Mouse (Mus musculus) MEL (cell line): ENCODE measurements at regions not wholly inside any gene's neighbourhood (a gene's known extent, or its start where the extent isn't known, plus 50 kb on each side); places are given as distances from the start of the nearest gene placed in this dataset.

Experiments
- CHD2 ChIP-seq: IDR thresholded peaks from 2 replicates; pipeline ENCODE4 v1.6.1; 2011; ENCODE audit warnings: low read length, improper control_type of control experiment
- CTCF ChIP-seq, 3 experiments: IDR thresholded peaks in 2 of 3; conservative IDR thresholded peaks in 1 of 3; 2 replicates each; pipeline ENCODE4 v1.5.1; 2011 to 2012; ENCODE audit warnings: low read length in 3 of 3, low read depth in 2 of 3, mild to moderate bottlenecking in 2 of 3, improper control_type of control experiment in 1 of 3, inconsistent platforms in 1 of 3, mixed read lengths in 1 of 3, moderate library complexity in 1 of 3; ENCODE audit not compliant: control insufficient read depth in 1 of 3, insufficient read depth in 1 of 3, poor library complexity in 1 of 3, severe bottlenecking in 1 of 3
- E2F4 ChIP-seq: IDR thresholded peaks from 2 replicates; pipeline ENCODE4 v1.6.1; 2011; ENCODE audit warnings: low read depth, low read length, improper control_type of control experiment, borderline replicate concordance
- ETS1 ChIP-seq: IDR thresholded peaks from 2 replicates; pipeline ENCODE4 v1.6.1; 2012; ENCODE audit warnings: low read depth, mild to moderate bottlenecking, inconsistent platforms, low read length, improper control_type of control experiment, moderate library complexity
- JUND ChIP-seq: IDR thresholded peaks from 2 replicates; pipeline ENCODE4 v1.6.1; 2011; ENCODE audit warnings: low read depth, mild to moderate bottlenecking, improper control_type of control experiment, low read length
- MEF2A ChIP-seq: IDR thresholded peaks from 2 replicates; pipeline ENCODE4 v1.6.1; 2014; ENCODE audit warnings: low read depth, mild to moderate bottlenecking, inconsistent platforms, low read length, improper control_type of control experiment; ENCODE audit not compliant: poor library complexity, insufficient replicate concordance, severe bottlenecking; ENCODE audit errors: extremely low read depth
- MXI1 ChIP-seq: IDR thresholded peaks from 2 replicates; pipeline ENCODE4 v1.6.1; 2011; ENCODE audit warnings: mild to moderate bottlenecking, low read depth, low read length, improper control_type of control experiment
- NELFE ChIP-seq: IDR thresholded peaks from 2 replicates; pipeline ENCODE4 v1.6.1; 2011; ENCODE audit warnings: low read depth, low read length, improper control_type of control experiment
- NRF1 ChIP-seq: IDR thresholded peaks from 2 replicates; pipeline ENCODE4 v1.6.1; 2014; ENCODE audit warnings: low read depth, mild to moderate bottlenecking, inconsistent platforms, low read length, improper control_type of control experiment, moderate library complexity; ENCODE audit not compliant: poor library complexity, insufficient read depth, severe bottlenecking
- POLR2A ChIP-seq, 2 experiments: IDR thresholded peaks; 2 replicates each; pipeline ENCODE4 v1.6.1; 2011 to 2012; ENCODE audit warnings: low read length in 2 of 2, mild to moderate bottlenecking in 2 of 2, control low read depth in 1 of 2, improper control_type of control experiment in 1 of 2, low read depth in 1 of 2, moderate library complexity in 1 of 2; ENCODE audit not compliant: control insufficient read depth in 1 of 2, insufficient read depth in 1 of 2, poor library complexity in 1 of 2
- POLR2AphosphoS5 ChIP-seq: IDR thresholded peaks from 2 replicates; pipeline ENCODE4 v1.6.1; 2012; ENCODE audit warnings: low read depth, borderline replicate concordance, mild to moderate bottlenecking, inconsistent platforms, low read length, moderate library complexity, mixed read lengths
- SMC3 ChIP-seq: IDR thresholded peaks from 2 replicates; pipeline ENCODE4 v1.6.1; 2011; ENCODE audit warnings: low read depth, low read length, improper control_type of control experiment
- ZC3H11A ChIP-seq: IDR thresholded peaks from 2 replicates; pipeline ENCODE4 v1.6.1; 2012; ENCODE audit warnings: low read depth, mild to moderate bottlenecking, inconsistent platforms, low read length, improper control_type of control experiment

DNA sequence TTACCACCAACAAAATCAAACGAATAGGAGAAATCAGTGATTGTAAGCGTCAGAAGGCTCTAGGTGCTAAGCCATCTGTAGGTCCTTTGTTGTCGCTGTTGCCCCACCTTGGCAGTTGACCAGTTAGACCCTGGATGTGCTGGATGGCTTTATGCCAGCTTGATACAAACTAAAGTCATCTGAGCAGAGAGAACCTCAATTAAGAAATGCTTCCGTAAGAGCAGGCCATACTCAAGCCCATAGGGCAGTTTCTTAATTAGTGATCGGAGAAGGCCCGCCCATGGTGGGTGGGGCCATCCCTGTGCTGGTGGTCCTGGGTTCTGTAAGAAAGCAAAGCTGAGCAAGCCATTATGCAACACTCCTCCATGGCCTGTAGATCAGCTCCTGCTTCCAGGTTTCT is 99.5 kb downstream of the Anapc4 start:
- no peak for TF ChIP-seq ZC3H11A
- no peak for TF ChIP-seq CTCF (IDR thresholded peaks at IDR 0.05 in 2 of 3, conservative IDR thresholded peaks at IDR 0.05 in 1 of 3; ENCODE audit: control insufficient read depth in 1 of 3, insufficient read depth in 1 of 3, low read depth in 2 of 3, low read length in 3 of 3, poor library complexity in 1 of 3, severe bottlenecking in 1 of 3)
- no peak for TF ChIP-seq NRF1
- no peak for TF ChIP-seq NELFE
- TF ChIP-seq MXI1: no peak
- TF ChIP-seq MEF2A: no peak
- TF ChIP-seq CHD2: no peak
- no peak for TF ChIP-seq E2F4
- no peak for TF ChIP-seq JUND
- TF ChIP-seq POLR2A (IDR thresholded peaks at IDR 0.05; ENCODE audit: control insufficient read depth in 1 of 2, insufficient read depth in 1 of 2, low read depth in 1 of 2, low read length in 2 of 2, poor library complexity in 1 of 2): no peak
- TF ChIP-seq POLR2AphosphoS5: no peak
- TF ChIP-seq ETS1: no peak
- TF ChIP-seq SMC3: no peak
